Mouse (Mus musculus) hindbrain, embryonic 15.5 days (tissue): Measurements from ENCODE around the gene Tspan12. TPM values are rescaled to one million over a fixed set of nuclear protein-coding genes. Genes with fewer than 3 reads are reported as not detected.
"Not testable (repeated sequence)": the region's sequence is repeated elsewhere in the genome, so short reads cannot be mapped to it uniquely, and the experiment has no call there.

Experiments
- ATAC-seq: fragments of 200-750 bp; cut with Nextera tagmentation; 2 replicates; pipeline ENCODE4 v1.8.0; 2017; ENCODE audit warnings: low read depth, moderate number of reproducible peaks, moderate TSS enrichment; ENCODE audit not compliant: low FRiP score
- H3K27ac ChIP-seq: fragments of 300-500 bp; sonication (generic); replicated peaks from 2 replicates; pipeline ENCODE4 v1.5.1; 2015; ENCODE audit warnings: mild to moderate bottlenecking, inconsistent platforms
- H3K27me3 ChIP-seq: fragments of 300-500 bp; sonication (generic); 2 replicates; pipeline ENCODE4 v1.6.1; 2015; ENCODE audit warnings: control low read depth, inconsistent platforms
- H3K36me3 ChIP-seq: fragments of 300-500 bp; sonication (generic); 2 replicates; pipeline ENCODE4 v1.6.1; 2015; ENCODE audit warnings: control low read depth, inconsistent platforms
- H3K4me1 ChIP-seq: fragments of 300-500 bp; sonication (generic); replicated peaks from 2 replicates; pipeline ENCODE4 v1.6.1; 2015; ENCODE audit warnings: control low read depth, inconsistent platforms
- H3K4me2 ChIP-seq: fragments of 300-500 bp; sonication (generic); 2 replicates; pipeline ENCODE4 v1.6.1; 2015; ENCODE audit warnings: moderate library complexity, mild to moderate bottlenecking, inconsistent platforms
- H3K4me3 ChIP-seq: fragments of 300-500 bp; sonication (generic); 2 replicates; pipeline ENCODE4 v1.5.1; 2015; ENCODE audit warnings: mild to moderate bottlenecking, inconsistent platforms
- H3K9ac ChIP-seq: fragments of 300-500 bp; sonication (generic); 2 replicates; pipeline ENCODE4 v1.6.1; 2015; ENCODE audit warnings: inconsistent platforms
- H3K9me3 ChIP-seq: fragments of 300-500 bp; sonication (generic); 2 replicates; pipeline ENCODE4 v1.6.1; 2016; ENCODE audit warnings: control low read depth, inconsistent platforms
- WGBS: fragments of 180-500 bp; shearing (Covaris S2); methylation state at CpG from one replicate; pipeline ENCODE4 v1.1.7; 2015; 5-methylcytosine and 5-hydroxymethylcytosine counted together
- polyA plus RNA-seq: library from polyadenylated mRNA; unstranded; fragments of >200 nt; fragmentation: Nextera tagmentation; extraction: Ambion mirVana; gene quantifications from 2 replicates; pipeline ENCODE4 v1.2.1, GENCODE M21; 2015

The Tspan12 gene
- 60.5 and 66.8 TPM in 2 replicates for polyA plus RNA-seq

DNA sequence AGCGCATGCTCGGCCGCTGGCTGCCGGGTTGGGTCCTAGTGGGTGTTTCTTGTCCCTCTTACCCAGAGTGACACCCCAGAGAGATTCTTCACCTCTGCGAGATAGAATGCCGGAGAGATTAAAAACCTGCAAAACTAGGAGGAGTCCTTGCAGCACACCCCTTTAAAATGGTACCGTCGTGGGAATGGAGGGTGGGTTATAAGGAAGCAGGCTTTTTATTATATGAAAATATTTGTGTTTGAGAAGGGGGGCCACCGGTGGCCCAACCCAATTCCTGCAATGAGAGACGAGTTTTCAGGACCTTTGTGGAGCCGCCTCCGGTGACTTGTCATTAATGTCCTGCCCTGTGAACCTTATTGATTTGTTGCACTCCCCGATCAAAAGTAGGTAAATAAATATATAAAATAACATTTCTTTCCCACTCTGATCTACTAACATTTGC, at the start of gene Tspan12:
Tspan12 (minus strand) TSS at position 172 of the 442 bp plus-strand sequence.
- Histone ChIP-seq H3K4me1 (peaks cover 19% of the 10 kb centered on the region), H3K27me3 (no peaks in the 10 kb centered on the region), H3K27ac (peak within 1 kb of the TSS; percentile 89), H3K9ac (peak within 1 kb of the TSS; percentile 93), H3K9me3 (no peaks in the 10 kb centered on the region), H3K4me3 (peak within 1 kb of the TSS; percentile 97), H3K36me3 (no peaks in the 10 kb centered on the region), H3K4me2 (peak within 1 kb of the TSS; percentile 92)
- WGBS, result 1% methylated on average over 13 of the region's 13 CpGs
- no peak for ATAC-seq

GRCm38 (mm10) chr6:21894451-21894850, 42.1 kb upstream of the Tspan12 start:
- no peaks in the 10 kb centered on the region for H3K9me3 ChIP-seq
- no peak overlapping the region for H3K27ac ChIP-seq
- H3K4me3 ChIP-seq, result no peak overlapping the region
- 53% methylated on average over 7 of the region's 7 CpGs for WGBS
- H3K4me2 ChIP-seq, result no peak overlapping the region
- ATAC-seq, result peak; percentile 68
- no peak overlapping the region for H3K9ac ChIP-seq
- H3K36me3 ChIP-seq, result no peaks in the 10 kb centered on the region
- no peaks in the 10 kb centered on the region for H3K4me1 ChIP-seq
- H3K27me3 ChIP-seq, result no peaks in the 10 kb centered on the region

- no peak for ATAC-seq
- Histone ChIP-seq H3K27me3 (no peaks in the 10 kb centered on the region), H3K9ac (no peak overlapping the region), H3K27ac (no peak overlapping the region), H3K9me3 (no peaks in the 10 kb centered on the region), H3K36me3 (no peaks in the 10 kb centered on the region), H3K4me3 (no peak overlapping the region), H3K4me2 (no peak overlapping the region), H3K4me1 (no peaks in the 10 kb centered on the region)
- 83% methylated on average over 2 of the region's 2 CpGs for WGBS
Observed at GRCm38 (mm10) chr6:21889101-21889500, 36.8 kb upstream of the Tspan12 start.

DNA sequence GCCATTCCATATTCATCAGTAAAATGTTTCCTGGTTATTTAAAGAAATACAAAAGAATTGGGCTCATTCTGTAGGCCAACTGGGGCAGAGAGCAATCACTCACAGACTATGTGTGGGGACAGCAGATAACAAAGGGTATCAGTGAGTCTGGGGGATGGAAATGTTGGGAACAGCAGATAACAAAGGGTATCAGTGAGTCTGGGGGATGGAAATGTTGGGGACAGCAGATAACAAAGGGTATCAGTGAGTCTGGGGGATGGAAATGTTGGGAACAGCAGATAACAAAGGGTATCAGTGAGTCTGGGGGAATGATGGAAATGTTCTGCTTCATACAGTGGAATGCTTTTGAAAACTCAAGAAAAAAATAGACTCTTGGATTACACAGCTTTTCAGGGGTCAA, 35.7 kb upstream of the Tspan12 start:
- not testable (repeated sequence) for ATAC-seq, H3K9ac ChIP-seq, H3K36me3 ChIP-seq, H3K4me2 ChIP-seq, H3K9me3 ChIP-seq, H3K4me1 ChIP-seq, H3K27me3 ChIP-seq, H3K4me3 ChIP-seq, H3K27ac ChIP-seq

DNA sequence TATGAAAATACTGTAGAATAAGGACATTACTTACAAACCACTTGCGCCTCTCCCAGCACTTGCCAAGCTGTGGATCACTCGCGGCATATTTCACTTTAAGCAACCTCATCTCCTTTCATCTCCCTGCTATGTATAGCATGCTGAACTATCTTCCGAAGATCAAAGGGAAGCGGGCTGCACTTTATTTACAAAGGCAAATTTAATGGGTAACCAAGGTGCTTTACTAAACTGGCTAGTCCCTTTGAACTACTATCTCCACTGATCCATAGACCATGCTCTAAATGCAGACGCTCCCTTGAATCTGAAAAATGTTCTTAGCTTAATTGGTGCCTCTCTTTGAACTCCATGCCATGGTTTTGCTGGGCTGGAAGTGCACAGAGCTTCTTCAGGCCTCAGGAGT, 27.2 kb upstream of the Tspan12 start:
- WGBS, result 79% methylated on average over 6 of the region's 6 CpGs

DNA sequence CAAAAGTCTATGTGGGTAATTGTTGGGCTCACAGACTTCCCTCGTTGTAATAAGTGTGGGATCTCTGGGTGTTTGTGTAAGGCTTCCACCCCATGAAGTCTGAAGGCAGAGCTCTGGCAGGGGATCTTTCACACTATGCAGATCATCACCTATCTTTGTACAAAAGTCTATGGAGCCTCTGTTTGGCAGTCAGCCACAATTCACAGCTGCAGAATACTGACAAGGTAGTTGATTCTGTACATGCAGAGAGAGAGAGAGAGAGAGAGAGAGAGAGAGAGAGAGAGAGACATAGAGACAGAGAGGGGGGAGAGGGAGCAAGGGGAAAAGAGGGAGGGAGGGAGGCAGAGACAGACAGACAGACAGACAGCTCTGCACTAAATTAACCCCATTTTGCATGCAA, 15.0 kb upstream of the Tspan12 start:
- Histone ChIP-seq H3K9me3 (no peaks in the 10 kb centered on the region), H3K27me3 (no peaks in the 10 kb centered on the region), H3K27ac (no peak overlapping the region), H3K4me2 (no peak overlapping the region), H3K4me3 (no peak overlapping the region), H3K9ac (no peak overlapping the region), H3K4me1 (no peaks in the 10 kb centered on the region), H3K36me3 (no peaks in the 10 kb centered on the region)
- no peak for ATAC-seq
- 37% methylated on average over 1 of the region's 1 CpGs for WGBS

More for the DNA sequence above, 27.2 kb upstream of the Tspan12 start:
- ATAC-seq, result no peak
- H3K4me2 ChIP-seq, result no peak overlapping the region
- H3K4me3 ChIP-seq, result no peak overlapping the region
- no peaks in the 10 kb centered on the region for H3K9me3 ChIP-seq
- H3K27ac ChIP-seq, result no peak overlapping the region
- H3K27me3 ChIP-seq, result no peaks in the 10 kb centered on the region
- H3K36me3 ChIP-seq, result no peaks in the 10 kb centered on the region
- no peak overlapping the region for H3K9ac ChIP-seq
- no peaks in the 10 kb centered on the region for H3K4me1 ChIP-seq

- H3K4me2 ChIP-seq, result no peak overlapping the region
- no peak overlapping the region for H3K27ac ChIP-seq
- no peaks in the 10 kb centered on the region for H3K27me3 ChIP-seq
- H3K4me3 ChIP-seq, result no peak overlapping the region
- no peak for ATAC-seq
- no peaks in the 10 kb centered on the region for H3K4me1 ChIP-seq
- WGBS, result 68% methylated on average over 8 of the region's 8 CpGs
- no peak overlapping the region for H3K9ac ChIP-seq
- H3K9me3 ChIP-seq, result no peaks in the 10 kb centered on the region
- no peaks in the 10 kb centered on the region for H3K36me3 ChIP-seq
Observed at GRCm38 (mm10) chr6:21864179-21864578, 11.9 kb upstream of the Tspan12 start.

GRCm38 (mm10) chr6:21863561-21863960, 11.2 kb upstream of the Tspan12 start:
- H3K4me3 ChIP-seq, result no peak overlapping the region
- no peak overlapping the region for H3K9ac ChIP-seq
- H3K27ac ChIP-seq, result no peak overlapping the region
- 42% methylated on average over 1 of the region's 1 CpGs for WGBS
- no peaks in the 10 kb centered on the region for H3K9me3 ChIP-seq
- no peaks in the 10 kb centered on the region for H3K36me3 ChIP-seq
- ATAC-seq, result no peak
- no peaks in the 10 kb centered on the region for H3K4me1 ChIP-seq
- no peaks in the 10 kb centered on the region for H3K27me3 ChIP-seq
- no peak overlapping the region for H3K4me2 ChIP-seq

- Histone ChIP-seq H3K9me3 (no peaks in the 10 kb centered on the region), H3K36me3 (no peaks in the 10 kb centered on the region), H3K4me1 (no peaks in the 10 kb centered on the region), H3K4me3 (no peak overlapping the region), H3K4me2 (no peak overlapping the region), H3K27ac (no peak overlapping the region), H3K27me3 (no peaks in the 10 kb centered on the region), H3K9ac (no peak overlapping the region)
- 57% methylated on average over 2 of the region's 2 CpGs for WGBS
- no peak for ATAC-seq
Observed at GRCm38 (mm10) chr6:21861316-21861715, 9.0 kb upstream of the Tspan12 start.

DNA sequence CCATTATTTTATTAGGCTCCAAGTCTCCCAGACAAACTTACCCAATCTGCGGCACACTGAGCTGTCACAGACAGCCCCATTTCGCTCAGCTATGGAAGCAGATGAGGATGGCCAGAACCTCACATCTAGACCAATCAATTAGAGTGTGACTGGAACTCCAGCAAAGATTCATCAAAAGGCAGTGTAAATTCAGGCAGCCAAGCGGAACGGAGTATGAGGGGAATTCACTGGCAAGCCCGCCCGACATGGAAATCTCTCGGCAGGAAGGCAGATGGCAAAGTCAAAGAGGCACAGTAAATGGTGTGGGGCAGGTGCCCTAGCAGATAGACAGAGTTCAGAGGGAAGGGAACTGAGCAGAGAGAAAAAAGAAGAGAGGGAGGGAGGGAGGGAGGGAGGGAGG, 5.5 kb upstream of the Tspan12 start:
- 9% methylated on average over 7 of the region's 7 CpGs for WGBS

DNA sequence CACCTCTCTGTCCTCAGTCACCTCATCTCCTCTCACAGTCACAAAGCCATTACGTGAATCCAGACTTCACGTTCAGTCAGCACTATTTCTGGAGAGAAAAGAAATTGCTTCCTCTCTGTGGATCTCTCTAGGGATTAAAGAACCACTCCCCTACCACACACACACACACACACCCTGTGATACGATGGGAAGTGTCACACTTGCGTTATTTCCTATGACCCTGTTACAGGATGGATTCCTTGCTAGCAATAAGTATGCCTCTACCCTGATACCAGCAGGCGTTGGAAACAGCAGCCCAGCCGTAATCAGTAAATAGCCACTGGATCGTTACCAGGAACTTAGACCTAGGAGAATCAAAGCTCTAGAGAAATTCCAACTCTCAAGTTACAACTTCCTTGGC, 3.6 kb upstream of the Tspan12 start:
- Histone ChIP-seq H3K9me3 (no peaks in the 10 kb centered on the region), H3K27ac (no peak overlapping the region), H3K4me2 (no peak overlapping the region), H3K27me3 (no peaks in the 10 kb centered on the region), H3K9ac (no peak overlapping the region), H3K4me3 (no peak overlapping the region), H3K36me3 (no peaks in the 10 kb centered on the region), H3K4me1 (peaks cover 12% of the 10 kb centered on the region)
- ATAC-seq, result no peak
- 56% methylated on average over 7 of the region's 7 CpGs for WGBS

More for the DNA sequence above, 5.5 kb upstream of the Tspan12 start:
- no peaks in the 10 kb centered on the region for H3K27me3 ChIP-seq
- no peaks in the 10 kb centered on the region for H3K4me1 ChIP-seq
- no peaks in the 10 kb centered on the region for H3K36me3 ChIP-seq
- H3K4me3 ChIP-seq, result no peak overlapping the region
- H3K27ac ChIP-seq, result no peak overlapping the region
- H3K9ac ChIP-seq, result no peak overlapping the region
- peak overlapping the region; percentile 34; the same call in 1 of the 2 replicates for H3K4me2 ChIP-seq
- ATAC-seq, result peak; percentile 84
- no peaks in the 10 kb centered on the region for H3K9me3 ChIP-seq

- Histone ChIP-seq H3K36me3 (no peaks in the 10 kb centered on the region), H3K4me3 (no peak overlapping the region), H3K27ac (no peak overlapping the region), H3K9ac (no peak overlapping the region), H3K4me1 (peaks cover 19% of the 10 kb centered on the region), H3K9me3 (no peaks in the 10 kb centered on the region), H3K27me3 (no peaks in the 10 kb centered on the region), H3K4me2 (no peak overlapping the region)
- 50% methylated on average over 6 of the region's 6 CpGs for WGBS
- ATAC-seq, result no peak
Observed at GRCm38 (mm10) chr6:21853342-21853741, 1.0 kb upstream of the Tspan12 start.

- H3K4me2 ChIP-seq, result peak overlapping the region; percentile 92
- H3K27ac ChIP-seq, result peak overlapping the region; percentile 89
- no peaks in the 10 kb centered on the region for H3K36me3 ChIP-seq
- H3K9ac ChIP-seq, result peak overlapping the region; percentile 93
- no peaks in the 10 kb centered on the region for H3K27me3 ChIP-seq
- H3K4me3 ChIP-seq, result peak overlapping the region; percentile 97
- peaks cover 19% of the 10 kb centered on the region for H3K4me1 ChIP-seq
- WGBS, result under 1% methylated on average over 48 of the region's 62 CpGs
- no peaks in the 10 kb centered on the region for H3K9me3 ChIP-seq
- ATAC-seq, result peak; percentile 87
Observed at GRCm38 (mm10) chr6:21851596-21852343, 545 bp downstream of the Tspan12 start.
